Mouse (Mus musculus): ENCODE data around the gene Cmtm4. TPM values are rescaled to one million over a fixed set of nuclear protein-coding genes. Genes with fewer than 3 reads are reported as not detected.

Cmtm4 gene
- total RNA-seq, 1 experiment = 21.3 TPM

GRCm38 (mm10) chr8:104414204-104414603 is 18.6 kb upstream of the Cmtm4 start:
- Histone ChIP-seq H3K27ac (ENCODE audit: insufficient read depth, low read depth, low read length, poor library complexity, severe bottlenecking) (no peak overlapping the region), H3K4me3 (ENCODE audit: insufficient read depth in 1 of 2, low read depth in 1 of 2, low read length in 2 of 2, poor library complexity in 1 of 2, severe bottlenecking in 1 of 2) (no peak overlapping the region), H3K9me3 (ENCODE audit: control insufficient read depth, insufficient read depth, low read depth, low read length) (no peaks in the 10 kb centered on the region), H3K9ac (ENCODE audit: insufficient read depth, low read depth, low read length, poor library complexity, severe bottlenecking) (no peak overlapping the region), H3K4me1 (ENCODE audit: control insufficient read depth in 2 of 2, insufficient read depth in 2 of 2, low read length in 2 of 2, poor library complexity in 1 of 2) (peaks cover 0 to 16% of the 10 kb centered on the region in 2 experiments; a peak in 2 of 4 replicates), H3K36me3 (ENCODE audit: control insufficient read depth, insufficient read depth, low read length, poor library complexity, severe bottlenecking) (peaks cover 5% of the 10 kb centered on the region)
- TF ChIP-seq ZNF384 (IDR thresholded peaks at IDR 0.05; ENCODE audit: low read depth, low read length) (no peak), ZC3H11A (IDR thresholded peaks at IDR 0.05; ENCODE audit: borderline replicate concordance, low read depth, low read length) (no peak), MAFK (IDR thresholded peaks at IDR 0.05; ENCODE audit: insufficient read depth, low read depth, low read length) (no peak), HCFC1 (IDR thresholded peaks at IDR 0.05; ENCODE audit: borderline replicate concordance, insufficient read depth, low read length) (no peak), CHD2 (IDR thresholded peaks at IDR 0.05; ENCODE audit: low read depth, low read length) (no peak)
- in situ Hi-C loops (cut with MboI; ENCODE audit: low sequenced_read_pairs in 2 of 2, unreplicated experiment in 2 of 2) = no loop called here
- DNase-seq (ENCODE audit: low read depth, low spot score) = no peak

GRCm38 (mm10) chr8:104413770-104414169 is 18.2 kb upstream of the Cmtm4 start:
- Histone ChIP-seq H3K36me3 (ENCODE audit: control insufficient read depth, insufficient read depth, low read length, poor library complexity, severe bottlenecking) (peaks cover 4% of the 10 kb centered on the region), H3K27ac (ENCODE audit: insufficient read depth, low read depth, low read length, poor library complexity, severe bottlenecking) (no peak overlapping the region), H3K9ac (ENCODE audit: insufficient read depth, low read depth, low read length, poor library complexity, severe bottlenecking) (no peak overlapping the region), H3K4me1 (ENCODE audit: control insufficient read depth in 2 of 2, insufficient read depth in 2 of 2, low read length in 2 of 2, poor library complexity in 1 of 2) (peaks cover 0 to 16% of the 10 kb centered on the region in 2 experiments; a peak in 2 of 4 replicates), H3K4me3 (ENCODE audit: insufficient read depth in 1 of 2, low read depth in 1 of 2, low read length in 2 of 2, poor library complexity in 1 of 2, severe bottlenecking in 1 of 2) (no peak overlapping the region), H3K9me3 (ENCODE audit: control insufficient read depth, insufficient read depth, low read depth, low read length) (no peaks in the 10 kb centered on the region)
- TF ChIP-seq MAFK (IDR thresholded peaks at IDR 0.05; ENCODE audit: insufficient read depth, low read depth, low read length) = no peak
- TF ChIP-seq HCFC1 (IDR thresholded peaks at IDR 0.05; ENCODE audit: borderline replicate concordance, insufficient read depth, low read length) = no peak
- no peak for TF ChIP-seq ZC3H11A (IDR thresholded peaks at IDR 0.05; ENCODE audit: borderline replicate concordance, low read depth, low read length)
- no peak for TF ChIP-seq ZNF384 (IDR thresholded peaks at IDR 0.05; ENCODE audit: low read depth, low read length)
- TF ChIP-seq CHD2 (IDR thresholded peaks at IDR 0.05; ENCODE audit: low read depth, low read length) = no peak
- no peak for DNase-seq (ENCODE audit: low read depth, low spot score)
- in situ Hi-C loops (cut with MboI; ENCODE audit: low sequenced_read_pairs in 2 of 2, unreplicated experiment in 2 of 2) = no loop called here

- H3K4me3 ChIP-seq (ENCODE audit: insufficient read depth in 1 of 2, low read depth in 1 of 2, low read length in 2 of 2, poor library complexity in 1 of 2, severe bottlenecking in 1 of 2) = no peak overlapping the region
- H3K9me3 ChIP-seq (ENCODE audit: control insufficient read depth, insufficient read depth, low read depth, low read length) = no peaks in the 10 kb centered on the region
- in situ Hi-C loops (cut with MboI; ENCODE audit: low sequenced_read_pairs in 2 of 2, unreplicated experiment in 2 of 2) = no loop called here
- no peak overlapping the region for H3K27ac ChIP-seq (ENCODE audit: insufficient read depth, low read depth, low read length, poor library complexity, severe bottlenecking)
- TF ChIP-seq ZNF384 (IDR thresholded peaks at IDR 0.05; ENCODE audit: low read depth, low read length) (no peak), ZC3H11A (IDR thresholded peaks at IDR 0.05; ENCODE audit: borderline replicate concordance, low read depth, low read length) (no peak), CHD2 (IDR thresholded peaks at IDR 0.05; ENCODE audit: low read depth, low read length) (no peak), HCFC1 (IDR thresholded peaks at IDR 0.05; ENCODE audit: borderline replicate concordance, insufficient read depth, low read length) (no peak), MAFK (IDR thresholded peaks at IDR 0.05; ENCODE audit: insufficient read depth, low read depth, low read length) (no peak)
- H3K9ac ChIP-seq (ENCODE audit: insufficient read depth, low read depth, low read length, poor library complexity, severe bottlenecking) = no peak overlapping the region
- H3K36me3 ChIP-seq (ENCODE audit: control insufficient read depth, insufficient read depth, low read length, poor library complexity, severe bottlenecking) = peaks cover 4% of the 10 kb centered on the region; the same call in 1 of the 2 replicates
- no peak for DNase-seq (ENCODE audit: low read depth, low spot score)
- peaks cover 0 to 17% of the 10 kb centered on the region in 2 experiments; a peak in 2 of 4 replicates for H3K4me1 ChIP-seq (ENCODE audit: control insufficient read depth in 2 of 2, insufficient read depth in 2 of 2, low read length in 2 of 2, poor library complexity in 1 of 2)
Measured at GRCm38 (mm10) chr8:104412805-104413532, 17.4 kb upstream of the Cmtm4 start.

- H3K9me3 ChIP-seq (ENCODE audit: control insufficient read depth, insufficient read depth, low read depth, low read length) = no peaks in the 10 kb centered on the region
- no peak overlapping the region for H3K4me3 ChIP-seq (ENCODE audit: insufficient read depth in 1 of 2, low read depth in 1 of 2, low read length in 2 of 2, poor library complexity in 1 of 2, severe bottlenecking in 1 of 2)
- H3K36me3 ChIP-seq (ENCODE audit: control insufficient read depth, insufficient read depth, low read length, poor library complexity, severe bottlenecking) = no peaks in the 10 kb centered on the region; the same call in 1 of the 2 replicates
- TF ChIP-seq ZC3H11A (IDR thresholded peaks at IDR 0.05; ENCODE audit: borderline replicate concordance, low read depth, low read length) (no peak), HCFC1 (IDR thresholded peaks at IDR 0.05; ENCODE audit: borderline replicate concordance, insufficient read depth, low read length) (no peak), ZNF384 (IDR thresholded peaks at IDR 0.05; ENCODE audit: low read depth, low read length) (no peak), CHD2 (IDR thresholded peaks at IDR 0.05; ENCODE audit: low read depth, low read length) (no peak), MAFK (IDR thresholded peaks at IDR 0.05; ENCODE audit: insufficient read depth, low read depth, low read length) (no peak)
- no peak overlapping the region for H3K27ac ChIP-seq (ENCODE audit: insufficient read depth, low read depth, low read length, poor library complexity, severe bottlenecking)
- no peak for DNase-seq (ENCODE audit: low read depth, low spot score)
- no peak overlapping the region for H3K9ac ChIP-seq (ENCODE audit: insufficient read depth, low read depth, low read length, poor library complexity, severe bottlenecking)
- peaks cover 0 to 14% of the 10 kb centered on the region in 2 experiments; a peak in 2 of 4 replicates for H3K4me1 ChIP-seq (ENCODE audit: control insufficient read depth in 2 of 2, insufficient read depth in 2 of 2, low read length in 2 of 2, poor library complexity in 1 of 2)
- in situ Hi-C loops (cut with MboI; ENCODE audit: low sequenced_read_pairs in 2 of 2, unreplicated experiment in 2 of 2) = no loop called here
Measured at GRCm38 (mm10) chr8:104411972-104412371, 16.4 kb upstream of the Cmtm4 start.

All from ES-E14 (cell line).